Mouse (Mus musculus) midbrain, postnatal 0 days (tissue): Measurements from ENCODE around the gene Nfic. TPM values are rescaled to one million over a fixed set of nuclear protein-coding genes. Genes with fewer than 3 reads are reported as not detected.
A peak's percentile ranks its signal among the peaks of the same experiment; 100 is the strongest.

Source experiments
- ATAC-seq: fragments of 200-750 bp; cut with Nextera tagmentation; 2 replicates; pipeline ENCODE4 v1.8.0; 2017; ENCODE audit warnings: moderate number of reproducible peaks, mild to moderate bottlenecking, moderate TSS enrichment, moderate library complexity; ENCODE audit not compliant: low FRiP score
- DNase-seq: peaks from one replicate; pipeline ENCODE4 v3.0.0-alpha.2; 2015; ENCODE audit warnings: low spot score
- H3K27ac ChIP-seq: fragments of 300-500 bp; sonication (generic); 2 replicates; pipeline ENCODE4 v1.5.1; 2014; ENCODE audit warnings: low read depth, mild to moderate bottlenecking, low read length, mixed read lengths
- H3K27me3 ChIP-seq: fragments of 300-500 bp; sonication (generic); 2 replicates; pipeline ENCODE4 v1.6.1; 2014; ENCODE audit warnings: low read length, control low read depth, mixed read lengths; ENCODE audit not compliant: insufficient read depth
- H3K36me3 ChIP-seq: fragments of 300-500 bp; sonication (generic); 2 replicates; pipeline ENCODE4 v1.6.1; 2014; ENCODE audit warnings: low read length, control low read depth, mixed read lengths; ENCODE audit not compliant: insufficient read depth
- H3K4me1 ChIP-seq: fragments of 300-500 bp; sonication (generic); 2 replicates; pipeline ENCODE4 v1.6.1; 2014; ENCODE audit warnings: mild to moderate bottlenecking, control low read depth, antibody characterized with exemption, low read length, mixed read lengths; ENCODE audit not compliant: insufficient read depth
- H3K4me2 ChIP-seq: fragments of 300-500 bp; sonication (generic); 2 replicates; pipeline ENCODE4 v1.6.1; 2014; ENCODE audit warnings: low read depth, mild to moderate bottlenecking, low read length, mixed read lengths; ENCODE audit not compliant: poor library complexity, severe bottlenecking
- H3K4me3 ChIP-seq: fragments of 300-500 bp; sonication (generic); 2 replicates; pipeline ENCODE4 v1.5.1; 2014; ENCODE audit warnings: low read depth, mild to moderate bottlenecking, low read length, moderate library complexity
- H3K9ac ChIP-seq: fragments of 300-500 bp; sonication (generic); replicated peaks from 2 replicates; pipeline ENCODE4 v1.6.1; 2014; ENCODE audit warnings: mild to moderate bottlenecking, low read length, moderate library complexity, mixed read lengths; ENCODE audit not compliant: poor library complexity, severe bottlenecking
- H3K9me3 ChIP-seq: fragments of 300-500 bp; sonication (generic); 2 replicates; pipeline ENCODE4 v1.6.1; 2016; ENCODE audit warnings: low read length, control low read depth
- CTCF ChIP-seq: IDR thresholded peaks from 2 replicates; pipeline ENCODE4 v1.5.1; 2016; ENCODE audit warnings: antibody characterized with exemption, mild to moderate bottlenecking
- WGBS: fragments of 180-500 bp; shearing (Covaris S2); extraction: QIAGEN DNeasy Blood & Tissue Kit; methylation state at CpG from one replicate; pipeline ENCODE4 v1.1.7; 2014; 5-methylcytosine and 5-hydroxymethylcytosine counted together
- polyA plus RNA-seq: library from polyadenylated mRNA; unstranded; fragments of >200 nt; fragmentation: Nextera tagmentation; extraction: Ambion mirVana; gene quantifications from 2 replicates; pipeline ENCODE4 v1.2.1, GENCODE M21; 2015
- total RNA-seq: library from RNA; depleted of rRNA; stranded (reverse); fragments of >200 nt; gene quantifications from 2 replicates; pipeline ENCODE4 v1.2.3, GENCODE M21; 2014

Gene Nfic
- total and polyA plus RNA-seq, 2 experiments from 2014 or later, result 17.4 to 19.1 TPM

- Histone ChIP-seq H3K9ac (no peak overlapping the region), H3K27ac (no peak overlapping the region), H3K4me2 (no peak overlapping the region; the same call in 1 of the 2 replicates)
Observed at GRCm38 (mm10) chr10:81433541-81434289, 21.7 kb downstream of the Nfic start.

GRCm38 (mm10) chr10:81432868-81433262, 22.6 kb downstream of the Nfic start:
- peak overlapping the region; percentile 19 for H3K4me3 ChIP-seq
- no peaks in the 10 kb centered on the region for H3K36me3 ChIP-seq
- no peak; the same call in 1 of the 2 replicates for TF ChIP-seq CTCF
- no peaks in the 10 kb centered on the region for H3K27me3 ChIP-seq
- peak; percentile 99 for DNase-seq
- ATAC-seq, result peak; percentile 87
- H3K4me1 ChIP-seq, result peaks cover 19% of the 10 kb centered on the region; the same call in 1 of the 2 replicates
- H3K27ac ChIP-seq, result 0 out of 2 replicates have a peak overlapping the region, but pooled peaks have one; percentile 12
- H3K9me3 ChIP-seq, result no peaks in the 10 kb centered on the region
- peak overlapping the region; percentile 54 for H3K4me2 ChIP-seq
- H3K9ac ChIP-seq, result peak overlapping the region; percentile 46; the same call in 1 of the 2 replicates
- 3% methylated on average over 17 of the region's 17 CpGs for WGBS

More at GRCm38 (mm10) chr10:81433541-81434289, 21.7 kb downstream of the Nfic start:
- ATAC-seq (no peak), DNase-seq (no peak)
- Histone ChIP-seq H3K4me1 (peaks cover 19% of the 10 kb centered on the region; the same call in 1 of the 2 replicates), H3K36me3 (no peaks in the 10 kb centered on the region), H3K9me3 (no peaks in the 10 kb centered on the region), H3K4me3 (no peak overlapping the region), H3K27me3 (no peaks in the 10 kb centered on the region)
- 73% methylated on average over 26 of the region's 26 CpGs for WGBS
- TF ChIP-seq CTCF, result peak; percentile 38

- no peak overlapping the region for H3K9ac ChIP-seq
- no peaks in the 10 kb centered on the region for H3K36me3 ChIP-seq
- peak overlapping the region; percentile 19; the same call in 1 of the 2 replicates for H3K4me3 ChIP-seq
- peak; percentile 9 for ATAC-seq
- no peak for TF ChIP-seq CTCF
- H3K4me1 ChIP-seq, result peaks cover 19% of the 10 kb centered on the region; the same call in 1 of the 2 replicates
- DNase-seq, result no peak
- peak overlapping the region; percentile 54 for H3K4me2 ChIP-seq
- no peaks in the 10 kb centered on the region for H3K9me3 ChIP-seq
- 65% methylated on average over 21 of the region's 21 CpGs for WGBS
- H3K27ac ChIP-seq, result 0 out of 2 replicates have a peak overlapping the region, but pooled peaks have one; percentile 12
- H3K27me3 ChIP-seq, result no peaks in the 10 kb centered on the region
Observed at GRCm38 (mm10) chr10:81432169-81432867, 23.1 kb downstream of the Nfic start.

- no peaks in the 10 kb centered on the region for H3K27me3 ChIP-seq
- ATAC-seq, result no peak
- H3K4me2 ChIP-seq, result peak overlapping the region; percentile 91
- H3K4me1 ChIP-seq, result peaks cover 21% of the 10 kb centered on the region; the same call in 1 of the 2 replicates
- H3K36me3 ChIP-seq, result no peaks in the 10 kb centered on the region
- peak; percentile 71 for DNase-seq
- no peaks in the 10 kb centered on the region for H3K9me3 ChIP-seq
- H3K27ac ChIP-seq, result peak overlapping the region; percentile 92
- peak overlapping the region; percentile 87; the same call in 1 of the 2 replicates for H3K9ac ChIP-seq
- H3K4me3 ChIP-seq, result peak overlapping the region; percentile 82
- no peak for TF ChIP-seq CTCF
- 9% methylated on average over 13 of the region's 15 CpGs for WGBS
Observed at GRCm38 (mm10) chr10:81431526-81432168, 23.8 kb downstream of the Nfic start.

- H3K9ac ChIP-seq, result peak overlapping the region; percentile 87
- H3K27me3 ChIP-seq, result no peaks in the 10 kb centered on the region
- no peak for TF ChIP-seq CTCF
- ATAC-seq, result peak; percentile 27; the same call in 1 of the 2 replicates
- peak; percentile 78 for DNase-seq
- peaks cover 23% of the 10 kb centered on the region; the same call in 1 of the 2 replicates for H3K4me1 ChIP-seq
- peak overlapping the region; percentile 82 for H3K4me3 ChIP-seq
- H3K4me2 ChIP-seq, result peak overlapping the region; percentile 91
- WGBS, result 4% methylated on average over 49 of the region's 70 CpGs
- H3K27ac ChIP-seq, result peak overlapping the region; percentile 92
- H3K9me3 ChIP-seq, result no peaks in the 10 kb centered on the region
- no peaks in the 10 kb centered on the region for H3K36me3 ChIP-seq
Observed at GRCm38 (mm10) chr10:81430831-81431525, 24.5 kb downstream of the Nfic start.
